Mouse (Mus musculus): ENCODE measurements around the gene Orm1.

Orm1 gene

DNA sequence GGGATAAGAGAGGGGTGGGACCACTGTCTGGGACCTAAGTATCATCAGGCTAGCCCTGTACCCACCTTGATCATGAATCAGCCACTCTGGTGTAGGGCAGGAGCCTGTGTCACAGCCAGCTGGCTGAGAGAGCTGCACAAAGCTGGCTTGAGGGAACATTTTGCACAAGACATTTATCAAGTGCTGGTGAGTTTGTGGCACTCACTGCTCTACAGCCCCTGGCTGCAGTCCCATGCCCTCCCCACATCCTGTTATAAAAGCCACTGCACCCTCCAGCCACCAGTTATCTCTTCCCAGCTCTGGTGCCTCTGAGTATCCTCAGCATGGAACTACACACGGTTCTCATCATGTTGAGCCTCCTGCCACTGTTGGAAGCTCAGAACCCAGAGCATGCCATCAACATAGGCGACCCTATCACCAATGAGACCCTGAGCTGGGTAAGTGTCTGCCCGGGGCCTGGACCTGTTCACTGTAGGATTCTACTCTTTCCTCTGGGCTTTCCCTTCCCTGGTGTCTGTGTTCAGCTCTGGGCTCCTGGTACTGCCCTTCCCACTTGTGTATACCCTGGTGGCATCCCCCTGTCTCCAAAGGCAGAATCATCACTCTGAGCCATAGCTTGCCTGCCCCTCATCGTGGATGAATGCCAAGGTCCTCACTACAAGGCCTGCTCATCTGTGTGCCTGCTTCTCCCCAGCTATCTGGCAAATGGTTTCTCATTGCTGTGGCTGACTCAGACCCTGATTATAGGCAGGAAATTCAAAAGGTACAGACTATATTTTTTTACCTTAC lies 11.7 kb downstream of the Orm1 start, which contains the start of gene Orm3:
Orm3 (plus strand) TSS at position 286 of the 789 bp plus-strand sequence.
- in situ Hi-C loops (cut with MboI, MseI), result no loop called here

DNA sequence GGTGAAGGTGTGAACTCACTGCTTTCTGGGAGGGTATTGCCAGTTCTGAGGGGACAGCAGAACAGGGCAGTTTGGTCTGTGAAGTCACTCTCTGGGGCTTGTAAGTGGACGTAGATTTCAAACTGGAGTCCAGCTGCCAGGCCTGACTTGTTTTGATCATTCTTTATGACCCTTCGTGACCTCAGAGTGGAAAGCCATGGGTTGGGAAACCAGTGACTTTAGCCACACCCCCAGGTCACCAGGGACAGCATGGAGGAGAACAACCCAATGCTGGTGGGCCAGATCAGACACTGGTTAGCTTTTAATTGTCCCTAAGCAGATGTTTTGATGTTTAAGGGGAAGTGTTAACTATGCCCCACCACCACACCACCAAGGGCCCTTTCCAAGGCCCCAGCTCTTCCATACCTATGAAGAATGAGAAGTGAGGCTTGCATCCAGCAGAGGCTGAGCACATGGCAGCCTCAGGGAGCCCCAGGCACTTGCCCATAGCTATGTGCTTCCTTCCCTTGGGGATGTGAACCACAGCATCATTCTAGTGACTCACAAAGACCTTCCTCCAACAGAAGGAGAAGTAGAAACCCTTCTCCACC lies 12.7 kb downstream of the Orm1 start:
- in situ Hi-C loops (cut with MboI, MseI), result no loop called here

DNA sequence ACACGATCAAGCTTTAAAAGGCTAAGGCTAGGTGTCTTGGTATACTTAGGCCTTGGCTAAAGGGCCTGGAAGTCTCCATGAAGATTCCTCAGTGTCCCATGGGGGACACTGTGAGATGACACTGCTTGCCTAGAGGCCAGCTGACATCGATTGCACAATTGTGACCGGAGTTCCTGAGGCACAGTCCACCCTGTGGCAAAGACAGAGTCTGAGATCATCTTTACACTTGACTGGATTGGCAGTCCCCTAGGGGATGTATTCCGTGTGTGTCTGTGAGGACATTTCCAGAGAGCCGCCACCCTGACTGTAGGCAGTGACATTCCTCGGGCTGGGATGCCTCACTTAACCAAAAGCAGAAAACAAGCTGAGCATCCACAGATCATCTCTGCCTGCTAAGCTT lies 15.5 kb downstream of the Orm1 start:
- in situ Hi-C loops (cut with MboI, MseI), result no loop called here

GRCm38 (mm10) chr4:63362150-63362549 lies 17.8 kb downstream of the Orm1 start, which contains the start of gene Orm2:
Gene Orm2, plus strand, starts transcription at chr4:63362449.
- in situ Hi-C loops (cut with MboI, MseI), result no loop called here

- in situ Hi-C loops (cut with MboI, MseI), result no loop called here
Observed at GRCm38 (mm10) chr4:63368577-63368976, 24.2 kb downstream of the Orm1 start.

GRCm38 (mm10) chr4:63370897-63371296 lies 26.5 kb downstream of the Orm1 start:
- in situ Hi-C loops (cut with MboI, MseI), result loop anchor here (5.0 kb wide), 1 partner anchor 36 kb away; no protein-coding TSS in a partner anchor

DNA sequence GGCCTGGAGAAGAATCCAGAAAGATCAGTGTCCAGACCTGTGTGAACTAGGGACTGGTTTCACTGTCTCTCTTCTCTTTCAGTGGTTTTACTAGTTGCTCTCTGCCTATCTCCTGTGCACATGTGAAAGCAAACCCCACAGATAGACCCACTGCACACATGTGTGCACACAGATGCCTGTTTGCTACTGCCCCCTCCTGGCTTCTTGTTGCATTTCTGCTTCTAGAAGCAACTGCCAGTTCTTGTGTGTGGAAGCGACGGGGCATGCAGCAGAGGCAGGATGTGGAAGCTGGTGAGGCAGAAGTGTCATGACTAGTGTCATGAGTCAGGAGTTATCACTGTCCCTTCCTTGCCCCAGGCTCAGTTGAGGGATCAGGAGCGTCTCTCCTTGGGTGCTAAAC lies 27.5 kb downstream of the Orm1 start:
- in situ Hi-C loops (cut with MboI, MseI), result loop anchor here (5.0 kb wide), 1 partner anchor 35 kb away; no protein-coding TSS in a partner anchor

DNA sequence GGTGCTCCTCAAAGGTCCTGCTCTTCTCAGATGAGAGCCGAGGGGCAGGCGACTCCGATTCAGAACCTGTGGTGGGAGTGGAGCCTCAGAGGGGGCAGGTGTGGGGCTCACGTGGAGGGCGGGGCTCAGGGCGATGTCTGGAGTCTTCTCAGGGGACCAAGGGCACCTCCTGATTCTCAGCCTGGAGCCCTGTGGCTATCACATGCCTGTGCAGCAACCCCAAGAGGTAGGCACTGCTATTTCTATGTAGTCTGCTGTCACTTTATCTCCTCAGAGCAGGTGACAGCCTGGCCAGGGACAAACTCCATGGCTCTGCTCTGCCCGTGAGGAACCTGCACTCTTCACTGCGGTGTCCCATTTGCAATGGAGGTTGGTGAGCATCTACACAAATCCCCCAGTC lies 29.0 kb downstream of the Orm1 start:
- in situ Hi-C loops (cut with MboI, MseI), result loop anchor here (5.0 kb wide), 1 partner anchor 34 kb away; no protein-coding TSS in a partner anchor

- in situ Hi-C loops (cut with MboI, MseI), result loop anchor here (5.0 kb wide), 1 partner anchor 33 kb away; no protein-coding TSS in a partner anchor
Observed at GRCm38 (mm10) chr4:63374331-63374730, 30.0 kb downstream of the Orm1 start.

GRCm38 (mm10) chr4:63375367-63375766 lies 31.0 kb downstream of the Orm1 start:
- in situ Hi-C loops (cut with MboI, MseI), result loop anchor here (25.0 kb wide), 1 partner anchor 888 kb away; the partner anchor contains the start of gene Bspry

GRCm38 (mm10) chr4:63377483-63377882 lies 33.1 kb downstream of the Orm1 start:
- in situ Hi-C loops (cut with MboI, MseI), result loop anchor here (25.0 kb wide), 1 partner anchor 890 kb away; the partner anchor contains the start of gene Bspry

DNA sequence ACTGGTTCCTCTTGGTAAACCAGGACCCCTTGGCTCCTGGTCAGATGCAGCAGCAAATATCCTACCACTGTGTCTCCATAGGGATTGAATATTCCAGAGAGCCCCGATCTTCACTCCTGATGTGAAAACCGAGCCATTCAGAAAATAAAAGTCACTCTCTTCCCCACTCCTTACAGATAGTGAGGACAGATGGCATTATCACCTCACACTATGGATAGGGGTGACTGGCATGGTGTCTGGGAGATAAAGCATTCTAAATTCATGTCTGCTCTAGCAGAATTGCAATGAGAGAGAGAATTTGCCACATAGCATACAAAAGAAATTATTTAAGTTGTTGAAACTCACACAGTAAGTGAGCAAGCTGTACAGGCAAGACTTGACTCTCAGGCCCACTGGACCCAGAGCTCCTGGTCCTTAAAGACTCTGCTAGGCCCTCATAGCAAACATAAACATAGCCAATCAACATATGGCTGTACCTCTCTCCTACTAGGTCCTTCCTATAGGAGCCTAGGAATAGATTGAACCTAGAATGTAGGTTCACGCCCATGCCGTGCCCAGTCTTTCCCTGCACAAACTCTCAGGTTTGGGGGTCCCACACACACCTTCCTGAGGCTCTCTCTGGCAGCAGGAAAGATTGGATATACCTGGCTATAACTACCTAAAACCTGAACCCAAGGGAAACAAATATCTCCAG lies 38.5 kb downstream of the Orm1 start:
- in situ Hi-C loops (cut with MboI, MseI), result loop anchor here (25.0 kb wide), 1 partner anchor 896 kb away; the partner anchor contains the start of gene Bspry

DNA sequence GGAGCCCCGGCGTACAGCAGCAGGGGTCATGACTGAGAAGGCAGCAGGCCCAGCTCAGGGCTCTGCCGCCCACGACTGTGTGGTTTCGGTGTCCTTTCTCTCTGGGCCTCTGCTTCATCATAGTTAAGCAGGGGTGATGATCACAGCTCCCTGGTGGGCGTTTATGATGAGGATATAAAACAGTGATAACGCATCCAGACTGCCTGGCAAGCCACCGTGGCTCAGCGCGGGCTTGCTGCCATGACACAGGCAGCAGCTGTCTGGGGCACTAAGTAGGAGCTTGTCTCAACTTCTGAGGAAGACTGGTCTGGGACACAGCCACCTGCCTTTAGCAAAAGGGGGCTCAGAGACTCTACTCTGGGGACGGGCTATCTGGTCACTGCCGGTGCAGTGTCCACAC lies 39.1 kb downstream of the Orm1 start:
- in situ Hi-C loops (cut with MboI, MseI), result loop anchor here (25.0 kb wide), 1 partner anchor 896 kb away; the partner anchor contains the start of gene Bspry

- in situ Hi-C loops (cut with MboI, MseI), result loop anchor here (25.0 kb wide), 1 partner anchor 897 kb away; the partner anchor contains the start of gene Bspry
Observed at GRCm38 (mm10) chr4:63384262-63384661, 39.9 kb downstream of the Orm1 start.

DNA sequence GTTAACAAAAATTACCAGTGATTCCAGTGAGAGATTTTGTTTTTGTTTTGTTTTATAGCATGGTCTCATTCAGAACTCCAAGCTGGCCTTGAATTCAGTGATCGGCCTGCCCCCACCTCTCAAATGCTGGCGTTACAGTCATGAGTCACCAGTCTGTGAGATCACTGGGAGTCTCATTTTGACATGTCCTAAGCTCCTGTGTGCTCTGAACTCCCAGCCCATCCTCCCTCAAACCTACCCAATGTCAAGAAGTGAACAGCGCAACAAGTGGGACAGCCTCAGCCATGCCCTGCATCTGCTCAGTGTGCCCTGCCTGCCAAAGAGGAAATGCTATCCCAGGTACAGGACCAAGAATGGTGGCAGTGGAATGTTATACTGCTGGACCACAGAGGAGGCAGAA lies 40.9 kb downstream of the Orm1 start:
- in situ Hi-C loops (cut with MboI, MseI), result loop anchor here (25.0 kb wide), 1 partner anchor 898 kb away; the partner anchor contains the start of gene Bspry

- in situ Hi-C loops (cut with MboI, MseI), result loop anchor here (25.0 kb wide), 1 partner anchor 898 kb away; the partner anchor contains the start of gene Bspry
Observed at GRCm38 (mm10) chr4:63385784-63386183, 41.4 kb downstream of the Orm1 start.

GRCm38 (mm10) chr4:63388029-63388428 lies 43.7 kb downstream of the Orm1 start:
- in situ Hi-C loops (cut with MboI, MseI), result loop anchor here (25.0 kb wide), 1 partner anchor 901 kb away; the partner anchor contains the start of gene Bspry

- in situ Hi-C loops (cut with MboI, MseI), result loop anchor here (25.0 kb wide), 1 partner anchor 902 kb away; the partner anchor contains the start of gene Bspry
Observed at GRCm38 (mm10) chr4:63389121-63389886, 44.9 kb downstream of the Orm1 start.

DNA sequence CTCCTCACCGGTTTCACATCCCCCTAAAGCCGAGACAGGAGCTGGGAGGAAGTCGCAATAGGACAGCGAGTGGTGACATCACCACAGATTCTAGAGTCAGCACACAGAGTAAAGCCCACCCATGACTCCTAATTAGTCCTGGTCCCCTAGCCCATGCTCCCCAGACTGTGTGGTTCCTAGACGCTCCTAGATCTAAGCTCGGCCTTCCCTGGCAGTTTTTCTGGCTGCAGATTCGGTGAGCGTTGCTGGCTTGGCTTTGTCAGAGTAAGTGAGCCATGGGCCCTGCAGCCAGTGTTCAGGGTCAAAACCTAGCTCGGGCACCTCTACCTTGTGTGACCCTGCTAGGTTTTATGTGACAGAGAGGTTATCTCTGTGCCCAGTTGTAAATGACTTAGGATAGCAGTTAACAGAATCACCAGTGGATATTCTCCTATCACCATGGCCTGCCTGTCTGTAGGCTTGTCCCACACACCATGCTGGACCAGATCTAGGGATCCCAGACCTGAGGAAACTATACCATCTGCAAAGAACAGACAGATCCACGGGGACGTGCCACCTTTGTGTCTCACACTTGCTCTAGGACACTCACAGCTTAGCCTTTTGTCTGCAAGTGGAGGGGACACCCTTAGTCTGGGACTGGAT lies 45.6 kb downstream of the Orm1 start:
- in situ Hi-C loops (cut with MboI, MseI), result loop anchor here (5.0 to 25.0 kb wide), 2 partner anchors 472 to 903 kb away; partner anchors contain the start of genes Bspry and Tnfsf8

DNA sequence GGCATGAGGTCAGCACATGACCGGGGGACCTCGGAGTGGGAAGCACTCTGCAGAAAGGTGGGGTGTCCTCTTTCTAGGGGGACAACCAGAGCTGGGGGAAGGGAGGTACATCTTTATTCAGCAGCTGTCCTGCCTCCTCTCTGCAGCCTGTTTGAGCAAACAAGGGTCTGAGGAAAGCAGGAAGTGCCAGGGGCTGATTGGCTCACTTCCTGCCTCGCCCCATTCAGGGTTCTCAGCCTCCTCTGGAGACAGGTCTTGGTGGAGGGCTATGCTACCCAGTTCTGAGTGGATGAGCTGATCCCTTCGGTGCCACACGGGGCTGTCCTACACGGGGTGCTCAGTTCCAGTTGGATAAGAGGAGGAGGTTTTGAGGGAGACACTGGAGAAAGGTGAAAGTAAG lies 47.0 kb downstream of the Orm1 start:
- in situ Hi-C loops (cut with MboI, MseI), result loop anchor here (5.0 to 25.0 kb wide), 2 partner anchors 471 to 904 kb away; partner anchors contain the start of genes Bspry and Tnfsf8
